Mouse (Mus musculus): ENCODE results near the gene Stk32b. TPM values are rescaled to one million over a fixed set of nuclear protein-coding genes. Genes with fewer than 3 reads are reported as not detected.

Stk32b gene
- polyA plus RNA-seq, 1 experiment, result not detected

GRCm38 (mm10) chr5:37735224-37735623 lies 18.3 kb upstream of the Stk32b start, which contains the start of gene Cytl1:
Cytl1 (plus strand) TSS chr5:37735519.
- TF ChIP-seq POLR2A (IDR thresholded peaks at IDR 0.05; ENCODE audit: borderline replicate concordance, control insufficient read depth, low read depth, low read length) (no peak), CTCF (IDR thresholded peaks at IDR 0.05; ENCODE audit: control insufficient read depth, insufficient read depth, low read length) (no peak)
- no peak within 1 kb of the TSS for H3K4me3 ChIP-seq (replicated peaks; ENCODE audit: control insufficient read depth, low read depth, low read length)
- WGBS, result 51% methylated on average over 5 of the region's 5 CpGs
- no peak within 1 kb of the TSS for H3K27ac ChIP-seq (ENCODE audit: control insufficient read depth, insufficient read depth, low read depth, low read length, poor library complexity)
- no peaks in the 10 kb centered on the region for H3K4me1 ChIP-seq (ENCODE audit: control insufficient read depth, insufficient read depth, low read length)

- TF ChIP-seq CTCF (IDR thresholded peaks at IDR 0.05; ENCODE audit: control insufficient read depth, insufficient read depth, low read length), result no peak
- Histone ChIP-seq H3K4me1 (ENCODE audit: control insufficient read depth, insufficient read depth, low read length) (no peaks in the 10 kb centered on the region), H3K4me3 (replicated peaks; ENCODE audit: control insufficient read depth, low read depth, low read length) (no peak overlapping the region), H3K27ac (ENCODE audit: control insufficient read depth, insufficient read depth, low read depth, low read length, poor library complexity) (no peak overlapping the region)
- 83% methylated on average over 2 of the region's 2 CpGs for WGBS
These were observed 13.8 kb upstream of the Stk32b start for GRCm38 (mm10) chr5:37730781-37731180.

GRCm38 (mm10) chr5:37725220-37725886 lies 8.4 kb upstream of the Stk32b start:
- TF ChIP-seq POLR2A (IDR thresholded peaks at IDR 0.05; ENCODE audit: borderline replicate concordance, control insufficient read depth, low read depth, low read length) (no peak), CTCF (IDR thresholded peaks at IDR 0.05; ENCODE audit: control insufficient read depth, insufficient read depth, low read length) (no peak)
- H3K27ac ChIP-seq (ENCODE audit: control insufficient read depth, insufficient read depth, low read depth, low read length, poor library complexity), result no peak overlapping the region
- WGBS, result 73% methylated on average over 4 of the region's 4 CpGs
- no peak overlapping the region for H3K4me3 ChIP-seq (replicated peaks; ENCODE audit: control insufficient read depth, low read depth, low read length)
- H3K4me1 ChIP-seq (ENCODE audit: control insufficient read depth, insufficient read depth, low read length), result no peaks in the 10 kb centered on the region

- 47% methylated on average over 6 of the region's 6 CpGs for WGBS
- no peak for TF ChIP-seq POLR2A (IDR thresholded peaks at IDR 0.05; ENCODE audit: borderline replicate concordance, control insufficient read depth, low read depth, low read length)
- no peak for TF ChIP-seq CTCF (IDR thresholded peaks at IDR 0.05; ENCODE audit: control insufficient read depth, insufficient read depth, low read length)
- Histone ChIP-seq H3K4me1 (ENCODE audit: control insufficient read depth, insufficient read depth, low read length) (no peaks in the 10 kb centered on the region), H3K27ac (ENCODE audit: control insufficient read depth, insufficient read depth, low read depth, low read length, poor library complexity) (no peak overlapping the region), H3K4me3 (replicated peaks; ENCODE audit: control insufficient read depth, low read depth, low read length) (no peak overlapping the region)
These were observed 3.7 kb upstream of the Stk32b start for GRCm38 (mm10) chr5:37720670-37721069.

- no peak overlapping the region for H3K27ac ChIP-seq (ENCODE audit: control insufficient read depth, insufficient read depth, low read depth, low read length, poor library complexity)
- no peak for TF ChIP-seq POLR2A (IDR thresholded peaks at IDR 0.05; ENCODE audit: borderline replicate concordance, control insufficient read depth, low read depth, low read length)
- no peak for TF ChIP-seq CTCF (IDR thresholded peaks at IDR 0.05; ENCODE audit: control insufficient read depth, insufficient read depth, low read length)
- H3K4me3 ChIP-seq (replicated peaks; ENCODE audit: control insufficient read depth, low read depth, low read length), result no peak overlapping the region
- H3K4me1 ChIP-seq (ENCODE audit: control insufficient read depth, insufficient read depth, low read length), result no peaks in the 10 kb centered on the region
- 3% methylated on average over 14 of the region's 14 CpGs for WGBS
These were observed 503 bp upstream of the Stk32b start for GRCm38 (mm10) chr5:37717384-37717963.

GRCm38 (mm10) chr5:37709257-37709904 lies 7.6 kb downstream of the Stk32b start:
- TF ChIP-seq POLR2A (IDR thresholded peaks at IDR 0.05; ENCODE audit: borderline replicate concordance, control insufficient read depth, low read depth, low read length), result no peak
- TF ChIP-seq CTCF (IDR thresholded peaks at IDR 0.05; ENCODE audit: control insufficient read depth, insufficient read depth, low read length), result no peak
- no peak overlapping the region for H3K4me3 ChIP-seq (replicated peaks; ENCODE audit: control insufficient read depth, low read depth, low read length)
- no peaks in the 10 kb centered on the region for H3K4me1 ChIP-seq (ENCODE audit: control insufficient read depth, insufficient read depth, low read length)
- H3K27ac ChIP-seq (ENCODE audit: control insufficient read depth, insufficient read depth, low read depth, low read length, poor library complexity), result no peak overlapping the region
- 69% methylated on average over 5 of the region's 5 CpGs for WGBS

GRCm38 (mm10) chr5:37708124-37708523 lies 8.8 kb downstream of the Stk32b start:
- TF ChIP-seq CTCF (IDR thresholded peaks at IDR 0.05; ENCODE audit: control insufficient read depth, insufficient read depth, low read length) (no peak), POLR2A (IDR thresholded peaks at IDR 0.05; ENCODE audit: borderline replicate concordance, control insufficient read depth, low read depth, low read length) (no peak)

GRCm38 (mm10) chr5:37704962-37705361 lies 12.0 kb downstream of the Stk32b start:
- no peak for TF ChIP-seq CTCF (IDR thresholded peaks at IDR 0.05; ENCODE audit: control insufficient read depth, insufficient read depth, low read length)
- TF ChIP-seq POLR2A (IDR thresholded peaks at IDR 0.05; ENCODE audit: borderline replicate concordance, control insufficient read depth, low read depth, low read length), result no peak
- WGBS, result 73% methylated on average over 2 of the region's 2 CpGs
- Histone ChIP-seq H3K27ac (ENCODE audit: control insufficient read depth, insufficient read depth, low read depth, low read length, poor library complexity) (no peak overlapping the region), H3K4me3 (replicated peaks; ENCODE audit: control insufficient read depth, low read depth, low read length) (no peak overlapping the region), H3K4me1 (ENCODE audit: control insufficient read depth, insufficient read depth, low read length) (no peaks in the 10 kb centered on the region; the same call in 1 of the 2 replicates)

More at GRCm38 (mm10) chr5:37708124-37708523, 8.8 kb downstream of the Stk32b start:
- WGBS, result 62% methylated on average over 3 of the region's 3 CpGs
- no peak overlapping the region for H3K4me3 ChIP-seq (replicated peaks; ENCODE audit: control insufficient read depth, low read depth, low read length)
- no peaks in the 10 kb centered on the region; the same call in 1 of the 2 replicates for H3K4me1 ChIP-seq (ENCODE audit: control insufficient read depth, insufficient read depth, low read length)
- no peak overlapping the region for H3K27ac ChIP-seq (ENCODE audit: control insufficient read depth, insufficient read depth, low read depth, low read length, poor library complexity)

Data from bone marrow, adult 2 months (tissue).